Mouse (Mus musculus): ENCODE results near the gene Atp6v1g1. TPM values are rescaled to one million over a fixed set of nuclear protein-coding genes. Genes with fewer than 3 reads are reported as not detected.

Gene Atp6v1g1
- 177 and 200 TPM in 2 replicates for polyA plus RNA-seq (2012; rRNA removed)

GRCm38 (mm10) chr4:63544494-63545230, at the start of gene Atp6v1g1:
Gene Atp6v1g1, plus strand, starts transcription at chr4:63544772.

DNA sequence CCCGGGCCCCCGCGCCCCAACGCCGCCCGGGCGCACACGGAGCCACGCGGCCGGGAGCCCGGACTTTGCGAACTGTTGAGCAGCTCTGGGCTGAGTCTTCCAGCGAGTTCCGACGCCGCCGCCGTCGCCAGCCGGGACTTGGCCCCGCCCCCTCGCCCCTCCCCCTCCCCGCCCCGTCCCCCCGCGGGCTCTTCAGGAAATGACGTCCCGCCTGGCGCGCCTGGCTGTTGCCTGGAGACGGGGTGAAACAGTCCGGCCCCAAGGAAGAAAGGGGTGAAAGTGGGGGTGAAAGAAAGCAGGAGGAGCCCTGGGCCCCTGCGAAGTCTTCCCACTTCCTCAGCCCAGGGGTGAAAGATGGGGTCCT, 48.7 kb upstream of the Atp6v1g1 start, which contains the start of gene Whrn:
Gene Whrn, minus strand, starts transcription at position 77 of the 364 bp plus-strand sequence.

GRCm38 (mm10) chr4:63558407-63559081, 14.0 kb downstream of the Atp6v1g1 start, which contains the start of gene Tmem268:
Gene Tmem268, plus strand, starts transcription at chr4:63558781.

Other genes with a start within 250 kb of the Atp6v1g1 start
- not detected in 2 replicates for gene Orm1, start 200.2 kb upstream of the Atp6v1g1 start, polyA plus RNA-seq (2012; rRNA removed)
- not detected in 2 replicates for gene Orm3, start 188.6 kb upstream of the Atp6v1g1 start, polyA plus RNA-seq (2012; rRNA removed)
- gene Orm2, start 182.3 kb upstream of the Atp6v1g1 start, polyA plus RNA-seq (2012; rRNA removed): not detected in 2 replicates
- gene Akna, start 141.4 kb upstream of the Atp6v1g1 start, polyA plus RNA-seq (2012; rRNA removed): 8.6 and 8.8 TPM in 2 replicates
- 31.0 and 34.3 TPM in 2 replicates for gene Whrn, start 48.8 kb upstream of the Atp6v1g1 start, polyA plus RNA-seq (2012; rRNA removed)
- 5.1 and 5.7 TPM in 2 replicates for gene Tmem268, start 14.0 kb downstream of the Atp6v1g1 start, polyA plus RNA-seq (2012; rRNA removed)
- not detected in 2 replicates for gene Gm11213, start 60.5 kb downstream of the Atp6v1g1 start, polyA plus RNA-seq (2012; rRNA removed)
- not detected in 2 replicates for gene Tex48, start 77.7 kb downstream of the Atp6v1g1 start, polyA plus RNA-seq (2012; rRNA removed)
- gene Gm11214, start 118.6 kb downstream of the Atp6v1g1 start, polyA plus RNA-seq (2012; rRNA removed): not detected in 2 replicates
- gene Tnfsf15, start 200.3 kb downstream of the Atp6v1g1 start, polyA plus RNA-seq (2012; rRNA removed): 0.01 and 0.06 TPM in 2 replicates

All from central nervous system, embryonic 11.5 days (tissue).